Mouse (Mus musculus): ENCODE results near the gene Mipol1. TPM values are rescaled to one million over a fixed set of nuclear protein-coding genes. Genes with fewer than 3 reads are reported as not detected.

Mipol1 gene
- total RNA-seq, 2 experiments from 2014 or later, result 6.0 to 7.6 TPM

DNA sequence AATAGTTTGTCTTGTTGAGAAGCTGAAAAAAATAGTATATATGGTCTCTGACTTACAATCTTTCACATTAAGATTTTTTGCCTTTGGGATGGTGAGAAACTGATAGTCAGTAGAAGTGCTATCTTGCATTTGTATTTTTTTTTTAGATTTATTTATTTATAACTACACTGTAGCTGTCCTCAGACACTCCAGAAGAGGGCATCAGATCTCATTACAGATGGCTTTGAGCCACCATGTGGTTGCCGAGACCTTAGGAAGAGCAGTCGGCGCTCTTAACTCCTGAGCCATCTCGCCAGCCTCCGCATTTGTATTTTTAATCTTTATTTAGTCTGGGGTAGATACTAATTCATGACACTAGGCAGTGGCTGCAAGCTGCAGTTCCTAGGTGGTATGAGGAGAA, 3.2 kb downstream of the Mipol1 start:
- no peak for DNase-seq (ENCODE audit: low spot score in 2 of 2)

GRCm38 (mm10) chr12:57243671-57244495, 13.7 kb downstream of the Mipol1 start:
- DNase-seq (ENCODE audit: low spot score in 2 of 2), result no peak

GRCm38 (mm10) chr12:57258572-57258971, 28.3 kb downstream of the Mipol1 start:
- DNase-seq (ENCODE audit: low spot score in 2 of 2), result no peak

GRCm38 (mm10) chr12:57275456-57275855, 45.2 kb downstream of the Mipol1 start:
- no peak for DNase-seq (ENCODE audit: low spot score in 2 of 2)

GRCm38 (mm10) chr12:57281155-57282114, 51.2 kb downstream of the Mipol1 start:
- no peak for DNase-seq (ENCODE audit: low spot score in 2 of 2)

DNA sequence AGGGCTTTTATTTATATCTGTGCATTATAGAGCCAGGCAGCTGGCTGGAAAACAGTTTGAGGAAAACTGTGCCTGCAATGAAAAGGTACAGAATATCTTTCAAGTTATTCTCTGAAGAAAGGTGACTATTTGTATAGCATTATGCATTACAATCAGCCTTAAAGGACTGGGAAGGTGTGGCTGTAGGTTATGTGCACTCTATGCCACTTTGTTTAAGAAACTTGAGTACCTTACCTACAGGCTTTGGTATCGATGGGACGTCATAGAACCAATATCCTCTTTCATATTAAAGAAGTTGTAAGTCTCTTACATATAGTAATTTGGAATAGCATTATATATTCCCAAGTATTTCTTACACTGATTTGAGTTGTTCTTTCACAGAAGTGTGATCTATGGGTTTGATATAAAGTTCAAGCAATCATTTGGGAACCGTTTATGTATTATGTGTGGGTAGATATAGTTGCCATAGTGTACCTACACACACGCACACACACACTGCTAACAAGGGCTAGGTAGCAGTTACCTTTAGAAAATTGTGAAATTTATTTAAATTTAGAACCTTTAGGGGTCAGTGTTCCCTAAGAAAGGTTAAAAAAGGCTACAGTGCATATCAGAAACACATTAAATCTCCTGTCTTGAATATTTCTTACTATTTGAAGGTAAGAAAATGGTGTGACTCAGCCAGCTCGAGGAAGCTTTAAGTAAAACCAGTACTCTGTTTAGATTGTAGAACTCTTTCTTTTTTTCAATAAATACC, 55.3 kb downstream of the Mipol1 start:
- no peak for DNase-seq (ENCODE audit: low spot score in 2 of 2)

GRCm38 (mm10) chr12:57307337-57307736, 77.1 kb downstream of the Mipol1 start:
- no peak for DNase-seq (ENCODE audit: low spot score in 2 of 2)

DNA sequence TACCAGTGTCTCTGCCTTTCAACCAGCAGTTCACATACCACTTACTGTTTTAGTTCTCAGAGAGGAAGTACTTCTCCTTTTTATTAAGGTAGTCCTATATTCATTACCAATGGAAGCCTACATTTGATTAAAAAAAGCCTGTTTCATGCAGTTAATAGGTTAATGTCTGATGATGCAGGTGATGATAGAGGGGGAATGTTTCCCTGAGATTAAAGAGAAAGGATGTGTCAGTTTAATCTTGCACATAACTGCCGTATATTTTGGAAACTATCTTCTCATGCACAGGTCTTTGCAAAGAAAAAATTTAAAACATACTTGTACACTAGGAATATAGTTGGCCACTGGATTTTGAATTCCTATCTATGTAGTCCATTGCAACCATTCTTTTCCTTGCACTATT, 77.5 kb downstream of the Mipol1 start:
- no peak for DNase-seq (ENCODE audit: low spot score in 2 of 2)

- DNase-seq (ENCODE audit: low spot score in 2 of 2), result no peak
Observed at GRCm38 (mm10) chr12:57339053-57339452, 108.8 kb downstream of the Mipol1 start.

DNA sequence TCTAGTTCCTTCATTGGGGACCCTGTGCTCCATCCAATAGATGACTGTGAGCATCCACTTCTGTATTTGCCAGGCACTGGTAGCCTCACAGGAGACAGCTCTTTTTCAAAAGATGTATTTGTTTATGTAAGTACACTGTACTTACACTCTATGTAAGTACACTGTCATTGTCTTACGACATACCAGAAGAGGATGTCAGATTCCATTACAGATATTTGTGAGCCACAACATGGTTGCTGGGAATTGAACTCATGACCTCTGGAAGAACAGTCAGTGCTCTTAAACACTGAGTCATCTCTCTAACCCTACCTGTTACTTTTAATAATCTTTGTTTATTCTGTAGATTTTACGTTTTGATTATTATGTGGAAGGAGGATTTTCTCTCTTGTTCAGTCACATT, 109.9 kb downstream of the Mipol1 start:
- DNase-seq (ENCODE audit: low spot score in 2 of 2), result no peak

GRCm38 (mm10) chr12:57362732-57363131, 132.5 kb downstream of the Mipol1 start:
- DNase-seq (ENCODE audit: low spot score in 2 of 2), result no peak

GRCm38 (mm10) chr12:57364027-57364426, 133.8 kb downstream of the Mipol1 start:
- no peak for DNase-seq (ENCODE audit: low spot score in 2 of 2)

DNA sequence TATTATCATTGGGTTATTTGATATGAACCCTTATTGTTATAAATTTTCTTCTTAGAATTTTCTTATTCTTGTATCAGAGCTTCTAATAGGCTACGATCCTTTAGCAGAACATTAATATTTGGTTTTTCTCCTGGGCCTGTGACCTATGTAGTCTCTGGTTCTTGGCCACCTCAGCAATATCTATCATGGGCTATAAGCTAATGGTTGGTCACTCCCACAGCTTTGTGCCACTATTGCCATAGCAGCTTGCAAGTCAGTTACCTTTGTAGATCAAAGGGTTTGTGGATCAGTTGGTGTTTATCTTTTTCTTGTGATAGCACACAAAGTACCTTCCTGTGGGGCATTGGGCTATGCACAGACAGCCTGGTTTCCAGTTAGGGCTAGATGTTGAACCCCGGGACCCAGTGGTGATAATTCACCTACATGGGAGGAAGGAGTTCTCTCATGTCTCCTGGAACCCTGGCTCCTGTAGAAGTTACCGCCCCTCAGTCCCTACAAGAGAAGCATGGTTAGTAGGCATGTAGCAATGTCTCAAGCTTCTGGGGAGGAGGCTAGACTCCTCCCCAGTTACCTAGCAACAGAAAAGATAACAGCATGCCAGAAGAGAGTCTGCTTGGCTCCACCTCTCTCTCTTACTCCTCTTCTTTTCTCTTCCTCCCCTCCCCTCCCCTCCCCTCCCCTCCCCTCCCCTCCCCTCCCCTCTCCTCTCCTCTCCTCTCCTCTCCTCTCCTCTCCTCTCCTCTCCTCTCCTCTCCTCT, 141.7 kb downstream of the Mipol1 start:
- no peak for DNase-seq (ENCODE audit: low spot score in 2 of 2)

DNA sequence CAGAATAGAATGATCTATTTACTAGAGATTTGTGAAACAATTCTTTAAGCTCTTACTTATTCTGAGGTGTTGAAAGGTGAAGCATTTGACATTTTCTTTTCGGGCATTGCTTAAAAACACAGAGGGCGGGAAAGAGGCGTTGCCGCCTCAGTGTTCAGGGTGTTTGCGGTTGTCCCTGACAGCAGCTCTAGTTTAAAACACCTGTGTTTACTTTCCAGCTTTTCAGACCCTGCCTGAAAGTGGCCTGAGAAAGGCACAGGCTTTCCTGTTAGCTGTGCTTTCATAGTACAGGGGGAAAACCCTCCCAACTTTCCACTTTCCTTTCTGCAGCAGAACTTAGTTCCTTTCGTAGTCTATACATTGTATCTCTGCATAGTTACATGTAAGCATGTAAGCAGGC, 152.6 kb downstream of the Mipol1 start:
- no peak for DNase-seq (ENCODE audit: low spot score in 2 of 2)

GRCm38 (mm10) chr12:57387588-57388292, 157.5 kb downstream of the Mipol1 start:
- DNase-seq (ENCODE audit: low spot score in 2 of 2), result no peak

DNA sequence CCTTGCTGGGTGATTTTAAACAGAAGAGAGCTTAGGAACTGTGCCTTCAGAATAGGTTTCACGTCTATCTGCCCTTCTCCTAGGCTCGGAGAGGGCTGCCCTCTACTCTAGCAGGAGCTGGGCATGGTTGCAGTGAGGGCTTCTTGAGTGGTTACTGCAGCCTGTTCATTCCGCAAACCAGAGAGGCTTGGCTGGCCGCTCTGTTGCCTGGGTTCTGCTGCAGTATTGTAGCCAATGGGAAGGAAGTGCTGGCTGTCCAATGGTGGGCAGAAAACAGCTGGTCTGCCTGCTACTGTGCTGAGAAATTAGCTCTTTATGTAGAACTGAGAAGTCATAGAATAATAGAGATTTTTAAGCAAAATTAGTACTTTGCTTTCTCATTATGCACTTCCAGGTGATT, 169.3 kb downstream of the Mipol1 start:
- DNase-seq (ENCODE audit: low spot score in 2 of 2), result no peak

DNA sequence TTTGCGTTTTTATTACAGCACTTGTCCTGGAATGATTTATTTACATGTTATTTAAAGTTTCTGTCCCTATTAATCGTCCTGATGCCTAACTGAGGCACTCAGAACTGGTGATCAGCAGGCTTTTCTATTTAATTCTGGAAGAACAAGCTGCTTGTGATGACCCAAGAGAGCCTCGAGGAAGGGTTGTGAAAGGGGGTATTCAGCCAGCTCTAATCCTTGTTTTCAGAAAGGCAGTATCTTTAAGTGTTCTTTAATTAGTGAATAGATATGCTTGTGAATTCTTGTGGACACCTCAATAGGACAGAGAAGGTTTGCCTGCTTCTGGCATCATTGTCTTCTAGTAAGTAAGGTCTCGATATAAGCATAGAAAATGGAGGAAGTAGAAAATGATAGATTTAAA, 170.0 kb downstream of the Mipol1 start:
- no peak for DNase-seq (ENCODE audit: low spot score in 2 of 2)

DNA sequence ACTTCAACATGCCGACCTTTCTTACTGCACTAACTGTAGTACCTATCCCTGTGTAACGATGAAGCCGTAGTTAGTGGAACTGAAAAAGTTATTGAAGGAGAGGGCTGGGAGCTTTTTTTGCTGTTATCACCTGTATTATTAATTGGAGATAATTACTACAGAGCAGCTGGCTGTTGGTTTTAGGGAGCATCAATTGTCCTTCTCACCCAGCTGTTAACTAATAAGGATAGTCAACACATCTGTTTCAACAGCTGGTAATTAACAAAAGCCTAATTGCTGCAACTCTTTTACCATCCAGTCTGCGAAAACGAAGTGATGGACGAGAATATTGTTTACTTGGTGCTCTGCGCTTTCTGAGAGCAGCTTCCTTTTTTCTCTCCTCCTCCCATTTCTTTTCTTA, 170.9 kb downstream of the Mipol1 start:
- DNase-seq (ENCODE audit: low spot score in 2 of 2), result no peak

GRCm38 (mm10) chr12:57402360-57402759, 172.1 kb downstream of the Mipol1 start:
- DNase-seq (ENCODE audit: low spot score in 2 of 2), result no peak

DNA sequence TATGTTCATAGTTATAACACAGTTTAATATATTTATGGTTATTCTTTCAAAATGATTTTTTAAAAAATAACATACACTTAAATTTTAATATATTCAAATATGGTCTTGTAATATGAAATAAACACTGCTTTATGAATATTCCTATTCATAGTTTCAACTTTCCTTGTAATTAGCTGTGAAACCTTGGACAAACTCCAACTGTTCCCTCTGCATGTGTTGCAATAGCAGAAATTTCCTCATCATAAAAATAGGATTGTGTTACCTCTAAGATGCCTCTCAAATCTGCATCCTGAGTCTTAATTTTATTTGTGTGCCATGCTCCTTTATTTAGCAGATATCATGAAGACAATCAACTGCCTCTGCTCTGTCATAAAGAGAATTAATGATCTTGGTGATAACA, 179.7 kb downstream of the Mipol1 start:
- no peak for DNase-seq (ENCODE audit: low spot score in 2 of 2)

Measured in gastrocnemius, postnatal 4 days (tissue).